20 mouse cellular contexts compared by ENCODE assay signal in the genomic region with DNA sequence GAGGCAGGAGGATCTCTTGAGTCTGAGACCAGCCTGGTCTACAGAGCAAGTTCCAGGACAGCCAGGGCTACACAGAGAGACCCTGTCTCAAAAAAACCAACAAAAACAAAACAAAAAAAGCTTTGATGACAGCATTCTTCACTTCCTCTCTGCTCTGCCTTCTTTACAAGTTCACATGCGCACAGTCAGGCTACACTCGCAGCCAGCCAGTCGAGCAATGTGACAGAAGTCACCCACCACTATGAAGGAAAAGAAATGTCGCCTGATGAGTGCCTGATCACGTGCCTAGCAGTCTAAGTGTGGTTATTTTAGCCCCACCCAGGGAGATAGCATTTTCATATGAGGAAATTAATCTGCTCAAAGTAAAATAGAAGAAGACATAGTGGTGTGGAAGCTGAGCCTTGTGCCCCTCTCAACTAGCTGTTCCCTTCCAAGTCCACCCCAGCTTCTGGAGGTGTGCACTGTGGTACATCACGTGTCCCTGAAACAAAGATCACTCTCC. TPM values are rescaled to one million over a fixed set of nuclear protein-coding genes. Genes with fewer than 3 reads are reported as not detected.
DNase-seq lines count a peak whose midpoint lies in the region; ATAC-seq and TF ChIP-seq lines count a peak whose summit lies in the region.
"Had no signal": no experiment of that assay in that cellular context is flagged by ENCODE, and none has a peak within 500 bp of the region (broad histone marks: within the 10 kb centered on the region; RNA-seq: fewer than 3 reads in every experiment).

No protein-coding gene starts in this region.

- WGBS in embryonic facial prominence, embryonic 13.5 days, result 82% methylated on average over 6 of the region's 6 CpGs
- 75% methylated on average over 6 of the region's 6 CpGs for WGBS in intestine, embryonic 14.5 days
- 77% methylated on average over 6 of the region's 6 CpGs for WGBS in stomach, embryonic 15.5 days
- 92% methylated on average over 6 of the region's 6 CpGs for WGBS in hindbrain, embryonic 13.5 days

- H3K4me2 ChIP-seq in embryonic facial prominence, embryonic 13.5 days, result no peak overlapping the region
- H3K4me2 ChIP-seq in intestine, embryonic 14.5 days (ENCODE audit: low read length), result no peak overlapping the region
- H3K4me2 ChIP-seq in stomach, embryonic 15.5 days, result no peak overlapping the region
- H3K4me2 ChIP-seq in hindbrain, embryonic 13.5 days, result no peak overlapping the region
- H3K4me2 ChIP-seq: forebrain, embryonic 12.5 days; hindbrain, embryonic 15.5 days; liver, embryonic 15.5 days; midbrain, embryonic 13.5 days had no signal

- H3K9ac ChIP-seq in embryonic facial prominence, embryonic 13.5 days, result no peak overlapping the region
- H3K9ac ChIP-seq in intestine, embryonic 14.5 days (ENCODE audit: low read length), result no peak overlapping the region
- no peak overlapping the region for H3K9ac ChIP-seq in stomach, embryonic 15.5 days
- no peak overlapping the region for H3K9ac ChIP-seq in hindbrain, embryonic 13.5 days
- H3K9ac ChIP-seq: forebrain, embryonic 12.5 days; hindbrain, embryonic 15.5 days; liver, embryonic 15.5 days; midbrain, embryonic 13.5 days had no signal

- TF ChIP-seq CTCF in layer of hippocampus, adult 2 months (conservative IDR thresholded peaks at IDR 0.05), result no peak

- H3K4me1 ChIP-seq in embryonic facial prominence, embryonic 13.5 days, result peaks cover 11% of the 10 kb centered on the region
- H3K4me1 ChIP-seq in intestine, embryonic 14.5 days (replicated peaks; ENCODE audit: control insufficient read depth, insufficient read depth, low read length), result no peaks in the 10 kb centered on the region
- peaks cover 3% of the 10 kb centered on the region; the same call in 1 of the 2 replicates for H3K4me1 ChIP-seq in stomach, embryonic 15.5 days
- H3K4me1 ChIP-seq in hindbrain, embryonic 13.5 days (replicated peaks), result no peaks in the 10 kb centered on the region
- H3K4me1 ChIP-seq: hindbrain, embryonic 15.5 days had no signal

- H3K27ac ChIP-seq in layer of hippocampus, adult 2 months, result peak overlapping the region; percentile 75; the same call in 1 of the 2 replicates
- peak overlapping the region; percentile 48 for H3K27ac ChIP-seq in embryonic facial prominence, embryonic 13.5 days
- H3K27ac ChIP-seq in intestine, embryonic 14.5 days (ENCODE audit: low read depth), result peak overlapping the region; percentile 85
- H3K27ac ChIP-seq in stomach, embryonic 15.5 days, result peak overlapping the region; percentile 38; the same call in 1 of the 2 replicates
- no peak overlapping the region for H3K27ac ChIP-seq in hindbrain, embryonic 13.5 days
- H3K27ac ChIP-seq: forebrain, embryonic 12.5 days; heart, embryonic 10.5 days; hindbrain, embryonic 15.5 days; liver, embryonic 15.5 days; macrophage; midbrain, embryonic 13.5 days had no signal

- DNase-seq in layer of hippocampus, adult 2 months (ENCODE audit: low spot score in 2 of 2), result no peak
- DNase-seq in layer of hippocampus, adult 9-11 months, result no peak
- no peak for DNase-seq in intestine, embryonic 14.5 days (ENCODE audit: low spot score)
- no peak for DNase-seq in urinary bladder, postnatal 10 days (ENCODE audit: low spot score)
- DNase-seq: adrenal gland, adult 8-10 months; cerebellum, adult 11 months; cerebellum, postnatal 36 days; gastrocnemius, postnatal 36 days; heart, postnatal 14 days; kidney, adult 9 months; left cerebral cortex, postnatal 4 days had no signal

- no peak overlapping the region for H3K4me3 ChIP-seq in layer of hippocampus, adult 2 months
- no peak overlapping the region for H3K4me3 ChIP-seq in embryonic facial prominence, embryonic 13.5 days
- H3K4me3 ChIP-seq in intestine, embryonic 14.5 days (ENCODE audit: low read depth, low read length), result no peak overlapping the region
- no peak overlapping the region for H3K4me3 ChIP-seq in stomach, embryonic 15.5 days (replicated peaks)
- no peak overlapping the region for H3K4me3 ChIP-seq in hindbrain, embryonic 13.5 days
- H3K4me3 ChIP-seq: forebrain, embryonic 12.5 days; heart, embryonic 10.5 days; hindbrain, embryonic 15.5 days; liver, embryonic 15.5 days; midbrain, embryonic 13.5 days had no signal

- no peaks in the 10 kb centered on the region for H3K36me3 ChIP-seq in embryonic facial prominence, embryonic 13.5 days
- no peaks in the 10 kb centered on the region for H3K36me3 ChIP-seq in intestine, embryonic 14.5 days (ENCODE audit: control insufficient read depth, insufficient read depth, low read length)
- no peaks in the 10 kb centered on the region for H3K36me3 ChIP-seq in stomach, embryonic 15.5 days
- H3K36me3 ChIP-seq in hindbrain, embryonic 13.5 days, result no peaks in the 10 kb centered on the region
- H3K36me3 ChIP-seq: forebrain, embryonic 12.5 days; heart, embryonic 10.5 days; hindbrain, embryonic 15.5 days; liver, embryonic 15.5 days; midbrain, embryonic 13.5 days had no signal

- H3K9me3 ChIP-seq in embryonic facial prominence, embryonic 13.5 days, result no peaks in the 10 kb centered on the region
- no peaks in the 10 kb centered on the region for H3K9me3 ChIP-seq in intestine, embryonic 14.5 days (ENCODE audit: control insufficient read depth, low read length)
- H3K9me3 ChIP-seq in stomach, embryonic 15.5 days, result no peaks in the 10 kb centered on the region
- H3K9me3 ChIP-seq in hindbrain, embryonic 13.5 days, result no peaks in the 10 kb centered on the region
- H3K9me3 ChIP-seq: forebrain, embryonic 12.5 days; heart, embryonic 10.5 days; hindbrain, embryonic 15.5 days; liver, embryonic 15.5 days; midbrain, embryonic 13.5 days had no signal

- no peaks in the 10 kb centered on the region for H3K27me3 ChIP-seq in embryonic facial prominence, embryonic 13.5 days
- H3K27me3 ChIP-seq in intestine, embryonic 14.5 days (replicated peaks; ENCODE audit: control insufficient read depth, insufficient read depth, low read length), result no peaks in the 10 kb centered on the region
- H3K27me3 ChIP-seq in stomach, embryonic 15.5 days (replicated peaks), result no peaks in the 10 kb centered on the region
- no peaks in the 10 kb centered on the region for H3K27me3 ChIP-seq in hindbrain, embryonic 13.5 days
- H3K27me3 ChIP-seq: forebrain, embryonic 12.5 days; hindbrain, embryonic 15.5 days; liver, embryonic 15.5 days; midbrain, embryonic 13.5 days had no signal

- no peak for ATAC-seq in embryonic facial prominence, embryonic 13.5 days (ENCODE audit: insufficient number of reproducible peaks, insufficient read depth, low FRiP score, low TSS enrichment, low read depth)
- peak; percentile 19; the same call in 1 of the 2 replicates for ATAC-seq in intestine, embryonic 14.5 days (replicated peaks; ENCODE audit: low FRiP score, low TSS enrichment, low read depth)
- no peak for ATAC-seq in stomach, embryonic 15.5 days (ENCODE audit: insufficient read depth, low FRiP score, low read depth)
- ATAC-seq in hindbrain, embryonic 13.5 days (ENCODE audit: low FRiP score), result no peak
- ATAC-seq: midbrain, embryonic 13.5 days had no signal

RNA-seq across cellular contexts. Expression of a gene that starts 25.3 kb away (rescaled TPM):
- 10 to 100 TPM; 46.6 to 55.1 TPM for total RNA-seq in layer of hippocampus, adult 2 months (2021)
- 76.8 and 86.5 TPM in 2 replicates for polyA plus RNA-seq in embryonic facial prominence, embryonic 13.5 days (2015; fragmentation: Nextera tagmentation; extraction: Ambion mirVana)
- 81.6 and 96.4 TPM in 2 replicates for polyA plus RNA-seq in intestine, embryonic 14.5 days (2014; fragmentation: Nextera tagmentation; extraction: Ambion mirVana)
- 62.0 and 66.9 TPM in 2 replicates for polyA plus RNA-seq in stomach, embryonic 15.5 days (2015; fragmentation: Nextera tagmentation; extraction: Ambion mirVana)
- 73.2 and 79.5 TPM in 2 replicates for polyA plus RNA-seq in hindbrain, embryonic 13.5 days (2015; fragmentation: Nextera tagmentation; extraction: Ambion mirVana)

RNA-seq across cellular contexts. Expression of a gene that starts 34.8 kb away (rescaled TPM):
- 10 to 100 TPM; 10.6 to 13.0 TPM for total RNA-seq in layer of hippocampus, adult 2 months (2021)
- 7.8 and 11.1 TPM in 2 replicates for polyA plus RNA-seq in embryonic facial prominence, embryonic 13.5 days (2015; fragmentation: Nextera tagmentation; extraction: Ambion mirVana)
- 71.7 and 74.6 TPM in 2 replicates for polyA plus RNA-seq in intestine, embryonic 14.5 days (2014; fragmentation: Nextera tagmentation; extraction: Ambion mirVana)
- 58.9 and 70.3 TPM in 2 replicates for polyA plus RNA-seq in stomach, embryonic 15.5 days (2015; fragmentation: Nextera tagmentation; extraction: Ambion mirVana)
- polyA plus RNA-seq in hindbrain, embryonic 13.5 days (2015; fragmentation: Nextera tagmentation; extraction: Ambion mirVana), result 5.4 and 9.1 TPM in 2 replicates
- polyA plus RNA-seq: macrophage had no signal
